Mouse (Mus musculus): ENCODE data around the gene Rdh16f2.
"Not testable (repeated sequence)": the region's sequence is repeated elsewhere in the genome, so short reads cannot be mapped to it uniquely, and the experiment has no call there.

Gene Rdh16f2

GRCm38 (mm10) chr10:127866232-127866631 lies at the start of gene Rdh16f2:
TSS of gene Rdh16f2 (plus strand) at chr10:127866474.
- no peak for DNase-seq

GRCm38 (mm10) chr10:127817268-127817910 lies 48.9 kb upstream of the Rdh16f2 start:
- not testable (repeated sequence) for DNase-seq

- DNase-seq, result not testable (repeated sequence)
Observed at GRCm38 (mm10) chr10:127821806-127822205, 44.5 kb upstream of the Rdh16f2 start.

GRCm38 (mm10) chr10:127825386-127825785 lies 40.9 kb upstream of the Rdh16f2 start:
- DNase-seq, result peak; percentile 17

GRCm38 (mm10) chr10:127829121-127829520 lies 37.2 kb upstream of the Rdh16f2 start:
- DNase-seq, result no peak

- DNase-seq, result not testable (repeated sequence)
Observed at GRCm38 (mm10) chr10:127834186-127834585, 32.1 kb upstream of the Rdh16f2 start.

- no peak for DNase-seq
Observed at GRCm38 (mm10) chr10:127835292-127835691, 31.0 kb upstream of the Rdh16f2 start.

GRCm38 (mm10) chr10:127837793-127838192 lies 28.5 kb upstream of the Rdh16f2 start:
- not testable (repeated sequence) for DNase-seq

DNA sequence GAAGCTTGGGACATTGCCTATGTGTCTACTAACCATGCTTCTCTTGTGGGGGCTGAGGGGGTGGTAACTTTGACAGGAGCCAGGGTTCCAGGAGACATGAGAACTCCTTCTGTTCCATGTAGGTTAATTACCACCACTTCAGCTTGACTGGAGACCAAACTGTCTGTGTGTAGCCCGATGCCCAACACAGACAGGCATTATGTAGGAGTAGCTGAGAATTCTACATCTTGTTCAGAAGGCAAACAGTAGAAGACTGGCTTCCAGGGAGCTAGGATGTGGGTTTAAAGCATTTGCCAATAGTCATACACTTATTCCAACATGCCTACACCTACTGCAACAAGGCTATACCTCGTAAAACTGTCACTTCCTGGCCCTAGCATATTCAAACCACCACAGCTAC lies 27.7 kb upstream of the Rdh16f2 start:
- DNase-seq, result no peak

DNA sequence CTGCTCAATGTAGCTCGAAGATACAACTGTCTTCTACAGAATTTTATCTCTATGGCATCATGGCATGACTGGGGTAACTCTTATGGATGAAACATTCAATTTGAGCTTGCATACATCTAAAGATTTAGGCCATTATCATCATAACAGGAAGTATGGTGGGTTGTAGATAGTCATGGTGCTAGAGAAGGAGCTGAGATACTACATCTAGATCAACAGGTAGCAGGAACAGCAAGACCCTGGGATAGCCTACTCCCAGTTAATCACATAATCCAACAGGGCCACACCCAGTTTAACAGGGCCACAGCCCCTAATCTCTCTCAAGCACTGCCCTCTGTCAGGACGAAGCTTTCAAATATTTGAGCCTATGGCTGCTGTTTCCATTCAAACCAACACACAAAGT lies 25.5 kb upstream of the Rdh16f2 start:
- no peak for DNase-seq

DNA sequence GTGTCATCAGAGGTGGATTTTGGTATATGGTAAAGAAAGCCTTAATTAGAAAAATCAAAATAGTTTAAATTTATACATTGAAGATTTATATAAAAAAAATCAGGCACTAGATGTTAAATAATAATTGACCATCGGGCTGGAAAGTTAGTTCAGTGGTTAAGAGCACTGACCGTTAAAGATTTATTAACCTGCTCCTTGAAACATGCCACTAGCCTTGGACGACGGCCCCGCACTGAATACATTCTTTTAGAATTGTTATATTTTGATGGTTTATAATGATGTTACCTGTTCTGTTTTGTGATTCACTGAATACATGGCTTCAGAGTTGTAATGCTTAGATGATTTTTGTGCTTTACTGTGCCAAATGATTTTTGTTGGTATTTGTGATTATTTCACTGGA lies 20.3 kb upstream of the Rdh16f2 start:
- DNase-seq, result not testable (repeated sequence)

DNA sequence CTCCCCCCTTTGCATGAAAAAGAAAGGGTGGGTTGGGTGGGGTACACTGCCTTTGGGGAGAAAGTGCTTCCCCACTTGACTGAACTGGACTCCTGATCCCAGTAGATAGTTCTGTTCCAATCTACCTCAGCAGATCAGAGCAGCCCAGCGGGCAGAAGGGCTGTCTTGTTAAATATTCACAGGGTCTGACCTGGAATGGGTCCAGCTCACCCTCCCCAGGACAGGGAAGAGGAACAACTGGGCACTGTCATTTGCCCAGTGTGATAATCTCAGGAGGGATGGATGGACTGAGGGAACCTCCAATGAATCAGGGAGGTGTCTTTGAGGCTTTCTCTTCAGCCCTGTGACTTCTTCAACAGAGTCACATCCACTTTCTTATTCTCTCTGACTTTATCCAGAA lies 18.2 kb upstream of the Rdh16f2 start:
- DNase-seq, result peak; percentile 17

- no peak for DNase-seq
Observed at GRCm38 (mm10) chr10:127849628-127850027, 16.6 kb upstream of the Rdh16f2 start, which contains the start of gene Rdh19. TSS of gene Rdh19 (plus strand) at chr10:127849928.

GRCm38 (mm10) chr10:127856376-127856775 lies 9.9 kb upstream of the Rdh16f2 start:
- no peak for DNase-seq

GRCm38 (mm10) chr10:127864931-127865330 lies 1.3 kb upstream of the Rdh16f2 start:
- no peak for DNase-seq

DNA sequence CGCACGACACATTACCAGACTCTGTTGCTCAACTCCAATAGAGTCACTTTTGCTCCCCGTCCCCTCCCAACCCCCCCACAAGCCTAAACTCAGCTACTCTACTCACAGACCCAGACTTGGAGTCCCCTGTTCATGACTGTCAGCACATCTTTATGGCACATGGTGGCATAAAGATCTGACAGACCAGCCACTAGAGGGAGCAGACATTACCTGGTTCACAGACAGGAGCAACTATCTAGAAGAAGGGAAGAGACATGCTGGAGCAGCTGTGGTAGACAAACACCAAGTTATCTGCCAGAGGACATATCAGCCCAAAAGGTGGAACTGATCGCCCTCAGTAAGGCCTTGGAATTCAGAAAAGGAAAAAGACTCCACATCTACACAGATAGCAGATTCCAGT lies 6.2 kb downstream of the Rdh16f2 start:
- DNase-seq, result no peak

GRCm38 (mm10) chr10:127877681-127878080 lies 11.4 kb downstream of the Rdh16f2 start:
- peak; percentile 34 for DNase-seq

- no peak for DNase-seq
Observed at GRCm38 (mm10) chr10:127878262-127879057, 12.2 kb downstream of the Rdh16f2 start.

GRCm38 (mm10) chr10:127879155-127879688 lies 12.9 kb downstream of the Rdh16f2 start:
- DNase-seq, result peak; percentile 40

- no peak for DNase-seq
Observed at GRCm38 (mm10) chr10:127881041-127881440, 14.8 kb downstream of the Rdh16f2 start.

DNA sequence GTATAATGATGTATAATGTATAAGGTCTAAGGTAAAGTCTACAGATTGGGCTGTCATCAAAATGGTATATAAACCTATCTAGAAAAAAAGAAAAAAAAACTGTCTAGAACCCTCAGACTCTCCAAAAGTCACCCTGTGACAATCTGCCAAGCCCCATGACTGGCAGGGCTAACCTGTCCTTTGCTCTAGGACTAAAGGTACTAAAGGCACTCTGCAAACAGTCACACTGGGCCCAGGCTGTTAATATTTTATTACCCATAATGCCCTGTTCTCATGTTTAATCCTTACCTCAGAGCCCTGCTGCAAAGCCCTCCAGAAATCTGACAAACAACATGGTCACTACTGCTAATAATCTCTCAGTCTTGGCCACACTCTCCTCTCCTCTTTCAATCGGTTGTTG lies 20.3 kb downstream of the Rdh16f2 start:
- no peak for DNase-seq

DNA sequence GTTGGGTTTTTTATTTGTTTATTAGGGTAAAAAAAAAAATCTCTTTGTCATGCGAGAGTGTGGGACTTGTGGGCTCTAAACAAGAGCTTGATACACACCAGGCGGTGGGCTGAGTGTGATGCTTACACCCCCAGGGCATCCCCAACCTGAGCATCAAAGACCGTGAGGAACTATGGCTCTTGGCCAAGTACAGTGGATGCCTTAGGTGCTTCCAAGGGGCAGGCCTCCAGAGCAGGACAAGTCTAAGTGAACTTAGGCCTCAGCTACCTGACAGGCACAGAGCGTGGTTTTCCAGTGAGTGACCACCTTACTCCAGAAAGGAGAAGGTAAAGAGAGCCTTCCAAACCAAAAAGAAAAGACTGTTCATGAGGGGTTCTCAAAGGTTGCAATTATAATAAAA lies 20.7 kb downstream of the Rdh16f2 start:
- DNase-seq, result no peak

- no peak for DNase-seq
Observed at GRCm38 (mm10) chr10:127888605-127889004, 22.3 kb downstream of the Rdh16f2 start, which contains the start of gene Rdh7. TSS of gene Rdh7 (minus strand) at chr10:127888817.

- DNase-seq, result no peak
Observed at GRCm38 (mm10) chr10:127891481-127891880, 25.2 kb downstream of the Rdh16f2 start.
